Mouse (Mus musculus): ENCODE results near the gene Atxn3. TPM values are rescaled to one million over a fixed set of nuclear protein-coding genes. Genes with fewer than 3 reads are reported as not detected.
A peak's percentile ranks its signal among the peaks of the same experiment; 100 is the strongest.
"Not testable (repeated sequence)": the region's sequence is repeated elsewhere in the genome, so short reads cannot be mapped to it uniquely, and the experiment has no call there.

Gene Atxn3
- total RNA-seq, 1 experiment from 2014 or later, result 50.4 TPM

DNA sequence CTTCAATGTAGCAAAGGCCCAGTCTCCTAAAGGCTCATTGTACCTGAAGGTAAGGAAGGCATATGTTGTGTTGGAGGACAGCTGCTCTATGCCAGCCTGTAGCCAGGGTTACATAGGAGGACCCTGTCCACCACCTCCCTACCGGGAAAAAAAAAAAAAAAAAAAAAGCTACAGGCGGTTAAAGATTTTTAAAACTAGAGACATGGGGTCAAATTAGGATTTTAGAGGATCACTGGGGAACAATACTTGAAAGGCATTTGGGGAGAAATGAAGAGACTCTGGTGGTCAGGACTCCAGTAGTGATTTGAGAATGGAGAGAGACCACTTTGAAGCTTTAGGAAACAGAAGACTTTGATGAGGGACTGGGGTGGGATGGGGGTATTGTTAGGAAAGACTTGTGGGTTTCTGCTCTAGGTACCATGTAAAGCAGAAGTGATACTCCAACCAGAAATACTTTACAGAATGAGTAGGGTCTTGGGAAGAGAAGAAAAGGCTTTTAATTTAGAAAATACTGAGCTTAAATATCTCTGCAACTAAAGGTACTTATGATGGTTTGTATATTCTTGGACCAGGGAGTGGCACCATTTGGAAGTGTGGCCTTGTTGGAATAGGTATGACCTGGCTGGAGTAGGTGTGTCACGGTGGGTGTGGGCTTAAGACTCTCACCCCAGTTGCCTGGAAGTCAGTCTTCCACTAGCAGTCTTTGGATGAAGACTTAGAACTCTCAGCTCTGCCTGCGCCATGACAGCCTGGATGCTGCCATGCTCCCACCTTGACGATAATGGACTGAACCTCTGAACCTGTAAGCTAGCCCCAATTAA lies 1.1 kb upstream of the Atxn3 start:
- ATAC-seq (replicated peaks; ENCODE audit: low read depth, poor library complexity, severe bottlenecking), result peak; percentile 40

DNA sequence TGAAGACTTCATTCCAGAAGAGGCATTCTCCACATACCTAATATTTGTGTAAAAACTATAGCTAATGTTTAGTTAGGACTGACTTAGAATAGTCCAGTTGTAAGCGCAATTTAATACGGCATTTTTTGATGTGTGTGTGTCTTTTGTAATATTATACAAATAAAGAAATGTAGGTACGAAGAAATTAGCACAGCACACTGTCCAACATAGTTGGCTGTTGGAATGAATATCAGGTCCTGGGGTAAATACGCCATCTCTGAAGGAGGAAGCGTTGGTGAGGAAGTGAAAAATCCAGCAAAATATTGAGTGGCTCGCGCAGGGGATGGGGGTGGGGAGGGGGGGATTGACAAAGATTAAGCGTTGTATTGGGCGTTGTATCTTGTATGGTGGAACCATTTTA lies 510 bp upstream of the Atxn3 start:
- ATAC-seq (replicated peaks; ENCODE audit: low read depth, poor library complexity, severe bottlenecking), result peak; percentile 53

DNA sequence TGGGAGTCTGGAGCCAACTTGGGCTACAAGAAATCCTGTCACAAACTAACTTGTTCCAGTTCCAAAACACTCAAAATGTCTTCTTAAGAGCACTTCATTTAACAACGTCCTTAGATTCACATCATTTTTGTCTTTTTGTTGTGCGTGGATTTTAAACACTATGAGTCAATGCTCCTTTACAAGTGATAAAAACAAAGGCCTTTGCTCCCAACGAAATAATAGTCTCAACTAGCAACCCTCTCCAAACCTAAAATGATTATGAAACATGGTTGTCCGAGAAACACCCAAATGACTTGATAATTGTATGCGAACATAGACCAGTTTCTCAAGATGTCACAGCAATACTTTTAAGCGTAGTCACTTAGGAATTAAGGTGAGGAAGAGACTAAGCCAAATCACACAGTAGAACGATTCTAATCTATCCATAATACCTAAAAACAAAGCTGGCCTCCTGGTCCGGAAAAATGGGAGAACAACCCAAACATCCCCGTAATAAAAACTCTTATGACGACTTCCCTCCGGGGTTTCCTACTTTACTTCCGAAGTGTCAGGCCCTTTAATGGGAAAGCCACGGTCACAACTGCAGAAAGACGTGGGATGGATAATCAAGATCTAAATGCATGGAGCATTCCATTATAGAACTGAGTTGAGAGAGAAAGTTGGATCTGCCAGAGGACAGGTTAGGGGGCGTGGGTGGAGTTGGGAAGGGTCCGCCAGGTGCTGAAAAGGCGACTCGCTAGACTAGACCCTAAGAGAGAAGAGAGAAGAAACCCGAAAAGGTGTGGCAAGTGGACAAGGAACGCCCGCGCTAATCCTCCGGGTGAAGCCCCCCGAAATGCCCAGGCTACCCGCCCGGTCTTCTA lies 736 bp downstream of the Atxn3 start:
- ATAC-seq (replicated peaks; ENCODE audit: low read depth, poor library complexity, severe bottlenecking), result no peak

- ATAC-seq (replicated peaks; ENCODE audit: low read depth, poor library complexity, severe bottlenecking), result not testable (repeated sequence)
Observed at GRCm38 (mm10) chr12:101955821-101956220, 2.2 kb downstream of the Atxn3 start.

DNA sequence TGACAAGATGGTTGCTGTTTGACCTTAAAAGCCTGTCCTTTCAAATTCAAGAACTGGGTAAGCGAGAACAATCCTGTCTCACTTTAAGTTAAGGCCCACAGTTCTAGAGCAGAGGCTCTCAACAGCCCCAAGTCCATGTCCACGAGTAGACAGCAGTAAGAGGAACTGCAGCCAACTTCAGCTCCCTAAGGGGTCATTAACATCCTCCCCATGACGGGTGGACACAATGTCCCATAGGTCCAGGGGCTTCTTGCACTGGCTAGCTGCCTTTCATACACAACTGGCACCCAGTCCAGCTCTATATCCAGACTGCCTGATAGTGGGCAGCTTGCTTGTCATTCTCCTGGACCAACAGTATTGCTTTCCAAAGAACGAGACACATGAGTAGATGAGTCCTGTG lies 9.2 kb downstream of the Atxn3 start:
- ATAC-seq (replicated peaks; ENCODE audit: low read depth, poor library complexity, severe bottlenecking), result no peak

DNA sequence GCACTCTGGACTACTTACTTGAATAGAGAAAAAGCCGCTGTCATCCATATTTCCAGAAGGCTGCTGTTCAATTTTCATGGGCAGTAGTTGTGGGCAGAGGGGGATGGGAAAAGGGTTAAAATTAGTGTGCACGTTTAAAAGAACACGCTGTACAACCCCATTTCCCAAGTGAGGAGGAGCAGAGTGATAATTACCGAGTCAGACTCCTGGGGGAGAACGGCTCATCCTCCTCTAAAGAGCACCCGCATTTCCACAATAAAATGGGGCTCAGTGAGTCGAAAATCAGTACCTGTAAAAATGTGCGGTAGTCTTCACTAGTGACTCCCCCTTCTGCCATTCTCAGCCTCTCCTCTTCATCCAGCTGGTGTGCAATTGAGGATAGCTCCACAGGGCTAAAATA lies 10.1 kb downstream of the Atxn3 start:
- ATAC-seq (replicated peaks; ENCODE audit: low read depth, poor library complexity, severe bottlenecking), result no peak

GRCm38 (mm10) chr12:101937572-101937971 lies 20.5 kb downstream of the Atxn3 start:
- no peak for ATAC-seq (replicated peaks; ENCODE audit: low read depth, poor library complexity, severe bottlenecking)

- ATAC-seq (replicated peaks; ENCODE audit: low read depth, poor library complexity, severe bottlenecking), result no peak
Observed at GRCm38 (mm10) chr12:101935223-101935622, 22.8 kb downstream of the Atxn3 start.

GRCm38 (mm10) chr12:101928423-101928822 lies 29.6 kb downstream of the Atxn3 start:
- no peak for ATAC-seq (replicated peaks; ENCODE audit: low read depth, poor library complexity, severe bottlenecking)

- no peak for ATAC-seq (replicated peaks; ENCODE audit: low read depth, poor library complexity, severe bottlenecking)
Observed at GRCm38 (mm10) chr12:101922313-101922712, 35.7 kb downstream of the Atxn3 start.

- no peak for ATAC-seq (replicated peaks; ENCODE audit: low read depth, poor library complexity, severe bottlenecking)
Observed at GRCm38 (mm10) chr12:101919847-101920246, 38.2 kb downstream of the Atxn3 start.

DNA sequence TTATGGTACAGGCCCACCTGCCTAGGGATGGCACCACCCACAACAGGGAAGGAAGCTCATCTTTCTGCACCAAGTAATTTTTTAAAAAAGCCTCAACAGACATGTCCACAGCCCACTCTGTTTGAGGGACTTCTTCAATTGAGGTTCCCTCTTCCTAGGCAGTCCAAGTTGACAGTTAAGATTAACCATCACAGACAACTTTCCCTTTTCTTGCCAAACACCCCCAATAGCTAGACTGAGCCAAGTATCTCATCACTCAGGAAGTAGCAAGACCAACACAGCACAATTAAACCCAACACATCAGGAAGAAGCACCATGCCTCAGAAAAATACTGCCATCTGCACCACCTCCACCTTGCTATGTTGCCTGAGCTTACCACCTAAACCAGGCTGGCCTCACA lies 40.9 kb downstream of the Atxn3 start:
- ATAC-seq (replicated peaks; ENCODE audit: low read depth, poor library complexity, severe bottlenecking), result peak; percentile 23; the same call in 1 of the 2 replicates

DNA sequence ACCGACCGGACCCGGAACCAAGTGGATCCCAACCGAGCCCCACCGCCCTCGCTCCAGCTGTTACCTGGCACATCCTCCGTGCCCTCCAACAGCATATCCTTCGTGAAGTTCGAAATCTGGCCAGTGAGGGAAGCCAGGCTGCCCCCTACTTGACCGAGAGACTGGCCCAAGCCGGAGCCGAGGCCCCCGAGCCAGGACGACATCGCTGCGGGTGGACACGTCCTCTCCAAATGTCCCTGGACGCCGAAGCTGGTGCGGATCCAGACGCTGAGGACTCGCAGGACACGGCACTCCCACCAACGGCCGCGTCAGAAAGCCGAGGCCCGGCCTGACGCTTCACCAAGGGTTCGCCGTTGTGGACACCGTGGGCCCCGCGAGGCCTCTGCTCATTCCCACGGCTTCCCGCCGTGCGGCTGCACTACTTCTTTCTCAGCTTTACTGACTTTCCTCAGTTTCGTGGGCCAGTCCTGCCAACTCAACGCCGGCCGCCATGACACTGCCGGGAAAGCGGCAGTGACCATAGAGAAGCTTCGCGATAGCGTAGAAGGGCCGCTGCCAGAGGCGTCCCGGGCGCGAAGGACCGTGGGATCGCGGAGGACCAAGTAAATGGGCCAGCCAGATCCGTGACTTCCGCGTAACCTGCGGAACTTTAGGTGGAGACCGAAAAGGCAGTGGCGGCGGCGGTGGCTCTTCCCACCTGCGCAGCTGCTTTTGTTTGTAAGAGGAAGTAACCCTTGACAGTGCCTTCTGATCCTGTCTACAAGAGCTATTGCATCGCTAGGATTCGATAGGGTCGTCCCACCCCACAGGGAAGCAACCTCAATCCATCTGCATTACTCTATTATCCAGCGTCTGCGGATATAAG lies 45.2 kb downstream of the Atxn3 start, which contains the start of gene Trip11:
Gene Trip11 (minus strand): TSS at position 642 of the 865 bp plus-strand sequence.
- ATAC-seq (replicated peaks; ENCODE audit: low read depth, poor library complexity, severe bottlenecking), result peak; percentile 94

- ATAC-seq (replicated peaks; ENCODE audit: low read depth, poor library complexity, severe bottlenecking), result no peak
Observed at GRCm38 (mm10) chr12:101911346-101911745, 46.7 kb downstream of the Atxn3 start.

GRCm38 (mm10) chr12:101910360-101910759 lies 47.7 kb downstream of the Atxn3 start:
- ATAC-seq (replicated peaks; ENCODE audit: low read depth, poor library complexity, severe bottlenecking), result no peak

DNA sequence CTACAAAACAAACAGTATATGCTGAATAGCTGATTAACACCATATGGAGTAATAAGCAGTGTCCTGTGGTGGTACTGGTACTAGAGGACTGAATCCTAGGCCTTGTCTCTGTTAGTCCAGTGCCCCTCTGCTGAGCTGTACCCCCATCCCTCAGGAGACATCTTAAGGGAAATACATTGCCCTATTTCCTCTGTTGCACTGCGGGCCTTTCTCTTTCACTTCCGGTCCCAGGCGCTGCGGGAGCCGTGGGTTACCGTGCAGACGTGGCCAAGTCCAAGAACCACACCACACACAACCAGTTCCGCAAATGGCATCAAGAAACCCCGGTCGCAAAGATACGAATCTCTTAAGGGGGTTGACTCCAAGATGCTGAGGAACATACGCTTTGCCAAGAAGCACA lies 52.2 kb downstream of the Atxn3 start:
- peak; percentile 62 for ATAC-seq (replicated peaks; ENCODE audit: low read depth, poor library complexity, severe bottlenecking)

DNA sequence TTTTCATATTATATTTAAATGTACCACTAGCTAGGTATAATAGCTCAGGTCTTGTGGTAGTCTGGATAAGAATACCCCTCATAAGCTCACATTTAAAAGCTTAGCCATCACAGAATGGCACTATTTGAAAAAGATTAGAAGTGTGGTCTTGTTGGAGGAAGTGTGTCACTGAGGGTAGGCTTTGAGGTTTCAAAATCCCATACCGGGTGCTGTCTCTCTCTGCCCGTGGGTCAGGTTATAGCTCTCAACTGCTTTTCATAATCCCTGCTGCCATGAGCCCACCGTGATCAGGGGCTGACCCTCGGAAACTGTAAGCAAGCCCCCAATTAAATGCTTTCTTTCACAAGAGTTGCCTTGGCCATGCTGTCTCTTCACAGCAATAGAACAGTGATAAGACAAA lies 53.1 kb downstream of the Atxn3 start:
- peak; percentile 80 for ATAC-seq (replicated peaks; ENCODE audit: low read depth, poor library complexity, severe bottlenecking)

- ATAC-seq (replicated peaks; ENCODE audit: low read depth, poor library complexity, severe bottlenecking), result no peak
Observed at GRCm38 (mm10) chr12:101904170-101904569, 53.9 kb downstream of the Atxn3 start.

GRCm38 (mm10) chr12:101899671-101900245 lies 58.3 kb downstream of the Atxn3 start:
- no peak for ATAC-seq (replicated peaks; ENCODE audit: low read depth, poor library complexity, severe bottlenecking)

DNA sequence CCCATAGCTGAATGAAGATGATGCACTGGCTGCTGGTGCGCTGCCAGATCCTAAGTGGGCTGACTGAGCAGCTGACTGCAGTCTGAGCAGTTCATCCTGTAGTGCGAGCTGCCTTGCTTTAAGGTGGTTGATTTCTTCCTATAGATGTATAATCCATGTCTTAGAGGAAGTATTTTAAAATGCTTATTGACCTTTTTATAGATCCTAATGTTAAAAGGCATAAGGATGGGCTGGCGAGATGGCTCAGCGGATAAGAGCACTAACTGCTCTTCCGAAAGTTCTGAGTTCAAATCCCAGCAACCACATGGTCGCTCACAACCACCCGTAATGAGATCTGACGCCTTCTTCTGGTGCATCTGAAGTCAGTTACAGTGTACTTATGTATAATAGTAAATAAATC lies 59.1 kb downstream of the Atxn3 start:
- no peak for ATAC-seq (replicated peaks; ENCODE audit: low read depth, poor library complexity, severe bottlenecking)

Measured in common myeloid progenitor, adult 5-6 weeks (primary cell).